Mouse (Mus musculus): Measurements from ENCODE around the gene Dusp12. TPM values are rescaled to one million over a fixed set of nuclear protein-coding genes. Genes with fewer than 3 reads are reported as not detected.

The Dusp12 gene
- polyA plus RNA-seq, 1 experiment from 2014 or later, result 37.9 TPM

DNA sequence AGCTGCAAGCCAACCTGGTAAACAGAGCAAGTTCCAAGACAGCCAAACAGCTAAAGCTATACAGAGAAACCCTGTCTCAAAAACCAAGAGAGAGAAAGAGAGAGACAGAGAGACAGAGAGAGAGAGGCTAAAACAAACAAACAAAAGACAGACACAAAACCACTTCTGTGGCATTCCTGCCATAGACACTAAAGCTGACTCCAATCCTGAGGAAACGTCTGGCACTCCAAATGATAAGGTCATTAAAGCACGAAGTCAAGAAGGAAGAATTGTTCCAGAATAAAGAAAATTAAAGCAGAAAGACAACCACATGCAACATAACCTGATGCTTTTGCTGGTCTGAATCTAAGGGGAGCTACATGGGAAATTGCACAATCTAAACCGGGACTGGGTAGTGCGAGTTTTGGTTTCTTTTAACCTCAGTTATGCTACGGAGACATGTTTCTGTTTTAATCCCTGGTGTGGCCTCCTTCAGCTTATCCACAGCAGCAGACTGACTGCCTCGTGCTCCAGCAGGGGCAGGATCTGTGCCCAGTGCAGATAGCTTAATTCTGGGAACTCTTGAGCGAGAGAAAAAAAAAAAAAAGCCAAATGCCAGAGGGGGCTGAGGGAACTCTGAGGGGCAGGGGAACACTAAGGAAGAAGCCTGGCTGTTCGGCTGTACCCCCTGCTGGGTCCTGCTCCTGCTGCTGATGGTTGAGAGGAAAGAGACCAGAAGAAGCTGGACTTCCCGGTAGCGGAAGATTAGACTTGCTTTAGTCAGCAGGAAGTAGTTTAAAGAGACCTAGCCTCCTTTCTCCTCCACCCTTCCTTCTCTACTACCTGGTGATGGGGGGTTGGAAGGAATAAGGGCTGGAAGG is 39.7 kb downstream of the Dusp12 start:
- no peaks in the 10 kb centered on the region for H3K9me3 ChIP-seq
- H3K27ac ChIP-seq, result peak overlapping the region; percentile 79
- H3K27me3 ChIP-seq (ENCODE audit: insufficient read depth, poor library complexity, severe bottlenecking), result no peaks in the 10 kb centered on the region
- peak; percentile 87 for DNase-seq (ENCODE audit: low spot score)
- peaks cover 32% of the 10 kb centered on the region for H3K4me1 ChIP-seq
- H3K4me3 ChIP-seq, result peak overlapping the region; percentile 36
- 13% methylated on average over 10 of the region's 10 CpGs for WGBS
- peaks cover 17% of the 10 kb centered on the region; the same call in 1 of the 2 replicates for H3K36me3 ChIP-seq

DNA sequence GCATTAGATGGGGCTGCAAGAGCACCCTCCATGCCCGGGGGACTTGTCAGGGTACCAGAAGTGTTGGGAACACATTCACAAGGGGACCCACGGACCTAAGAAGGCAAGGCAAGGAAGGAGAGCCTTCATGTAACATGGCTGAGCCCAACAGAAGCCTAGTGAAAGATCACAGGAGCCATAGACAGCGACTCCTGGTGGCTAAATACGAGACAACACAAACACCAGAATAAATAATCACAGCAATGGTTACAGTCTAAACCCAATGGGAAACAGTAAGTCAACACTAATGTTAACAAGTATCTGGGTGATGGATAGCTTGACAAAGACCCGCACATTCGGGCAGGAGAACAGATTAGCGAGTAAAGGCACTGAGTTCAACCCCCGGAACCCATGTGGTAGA is 41.0 kb downstream of the Dusp12 start:
- 47% methylated on average over 8 of the region's 8 CpGs for WGBS
- Histone ChIP-seq H3K4me1 (peaks cover 23% of the 10 kb centered on the region), H3K27ac (0 out of 2 replicates have a peak overlapping the region, but pooled peaks have one; percentile 42), H3K4me3 (no peak overlapping the region), H3K9me3 (no peaks in the 10 kb centered on the region), H3K36me3 (peaks cover 12% of the 10 kb centered on the region; the same call in 1 of the 2 replicates), H3K27me3 (ENCODE audit: insufficient read depth, poor library complexity, severe bottlenecking) (no peaks in the 10 kb centered on the region)
- DNase-seq (ENCODE audit: low spot score), result no peak

DNA sequence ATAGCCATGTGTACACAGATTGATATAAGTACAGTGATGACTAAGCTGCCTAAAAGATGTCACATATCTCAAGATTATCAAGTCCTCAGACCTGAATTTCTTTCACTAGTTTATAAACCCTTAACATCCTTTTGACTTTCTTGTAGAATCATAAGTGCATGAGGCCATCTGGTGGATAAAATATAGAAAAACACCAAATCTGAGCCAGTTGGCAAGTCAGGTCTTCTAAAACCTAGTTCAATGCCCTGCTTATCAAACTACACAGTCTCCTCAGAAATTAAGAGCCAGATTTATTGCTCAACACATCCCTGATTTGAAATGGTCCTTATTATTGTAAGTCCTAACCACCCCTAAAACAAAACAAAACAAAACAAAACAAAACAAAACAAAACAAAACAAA is 45.7 kb downstream of the Dusp12 start:
- Histone ChIP-seq H3K36me3 (peaks cover 4% of the 10 kb centered on the region), H3K27ac (no peak overlapping the region), H3K4me1 (peaks cover 13% of the 10 kb centered on the region; the same call in 1 of the 2 replicates), H3K27me3 (ENCODE audit: insufficient read depth, poor library complexity, severe bottlenecking) (no peaks in the 10 kb centered on the region), H3K4me3 (no peak overlapping the region), H3K9me3 (no peaks in the 10 kb centered on the region)
- no peak for DNase-seq (ENCODE audit: low spot score)

DNA sequence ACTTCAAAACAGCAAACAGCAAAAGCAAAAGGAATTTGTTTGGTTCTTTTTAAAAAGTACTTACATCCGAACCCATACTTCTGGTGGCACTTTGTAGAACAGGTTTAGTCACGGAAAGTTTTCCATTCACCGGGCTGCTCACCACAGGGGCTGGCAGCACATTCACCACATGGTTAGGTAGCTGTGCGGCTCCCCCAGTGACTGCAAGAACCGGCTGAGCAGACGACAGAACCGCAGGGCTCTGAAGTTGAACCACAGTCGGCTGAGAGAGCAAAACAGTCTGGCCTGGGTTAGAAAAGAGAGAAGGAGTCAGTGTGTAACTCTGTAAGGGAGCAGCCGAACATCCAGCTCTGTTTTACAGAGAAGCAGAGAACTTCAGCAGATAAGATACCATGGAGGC is 50.6 kb downstream of the Dusp12 start:
- Histone ChIP-seq H3K27me3 (ENCODE audit: insufficient read depth, poor library complexity, severe bottlenecking) (no peaks in the 10 kb centered on the region), H3K36me3 (peaks cover 38% of the 10 kb centered on the region), H3K9me3 (no peaks in the 10 kb centered on the region), H3K4me3 (no peak overlapping the region), H3K4me1 (peaks cover 16% of the 10 kb centered on the region; the same call in 1 of the 2 replicates), H3K27ac (peak overlapping the region; percentile 18; the same call in 1 of the 2 replicates)
- 66% methylated on average over 9 of the region's 9 CpGs for WGBS
- DNase-seq (ENCODE audit: low spot score), result no peak

DNA sequence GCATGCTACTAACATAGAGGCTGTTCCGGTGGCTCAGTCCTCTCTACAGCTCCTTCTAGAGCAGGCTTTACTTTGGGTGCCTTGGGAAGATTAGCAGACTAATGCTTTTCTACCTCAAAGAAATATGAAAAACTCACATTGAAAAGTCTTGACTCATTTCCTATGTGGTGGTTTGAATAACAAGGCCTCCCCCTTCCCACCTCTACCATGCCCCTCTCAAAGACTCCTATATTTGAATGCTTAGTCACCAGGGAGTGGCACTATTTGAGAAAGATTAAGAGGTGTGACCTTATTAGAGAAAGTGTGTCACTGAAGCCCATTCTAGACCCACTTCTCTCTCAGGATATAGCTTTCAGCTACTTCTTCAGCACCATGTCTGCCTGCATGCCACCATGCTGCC is 55.6 kb downstream of the Dusp12 start:
- WGBS, result 89% methylated on average over 1 of the region's 1 CpGs
- Histone ChIP-seq H3K4me3 (no peak overlapping the region), H3K4me1 (peaks cover 10% of the 10 kb centered on the region; the same call in 1 of the 2 replicates), H3K9me3 (no peaks in the 10 kb centered on the region), H3K27me3 (ENCODE audit: insufficient read depth, poor library complexity, severe bottlenecking) (no peaks in the 10 kb centered on the region), H3K27ac (no peak overlapping the region), H3K36me3 (peaks cover 34% of the 10 kb centered on the region; the same call in 1 of the 2 replicates)
- no peak for DNase-seq (ENCODE audit: low spot score)

DNA sequence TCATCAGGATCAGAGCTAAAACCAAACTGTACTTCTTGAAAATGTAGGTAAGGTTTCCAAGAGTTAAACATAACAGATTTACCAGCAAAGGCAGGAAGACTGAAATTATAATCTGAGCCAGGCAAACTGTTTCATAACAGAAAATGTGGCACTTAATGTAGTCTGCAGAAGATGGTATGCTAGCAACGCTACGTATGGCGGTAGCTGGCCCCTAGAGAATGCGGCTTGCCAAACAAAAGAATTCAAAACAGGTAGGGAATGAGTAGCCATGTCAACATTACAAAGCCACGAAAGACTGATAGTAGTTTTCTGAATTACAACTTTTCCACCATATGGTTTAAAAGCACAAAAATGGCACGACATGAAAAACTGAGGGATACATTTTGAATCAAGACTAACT is 56.0 kb downstream of the Dusp12 start:
- 89% methylated on average over 6 of the region's 6 CpGs for WGBS
- H3K27me3 ChIP-seq (ENCODE audit: insufficient read depth, poor library complexity, severe bottlenecking), result no peaks in the 10 kb centered on the region
- DNase-seq (ENCODE audit: low spot score), result no peak
- no peak overlapping the region for H3K27ac ChIP-seq
- no peaks in the 10 kb centered on the region for H3K9me3 ChIP-seq
- H3K4me3 ChIP-seq, result no peak overlapping the region
- peaks cover 10% of the 10 kb centered on the region; the same call in 1 of the 2 replicates for H3K4me1 ChIP-seq
- H3K36me3 ChIP-seq, result peaks cover 33% of the 10 kb centered on the region; the same call in 1 of the 2 replicates

Other genes with a start within 250 kb of the Dusp12 start
- 31.4 and 51.0 TPM in 2 replicates for gene Olfml2b, start 241.0 kb downstream of the Dusp12 start, polyA plus RNA-seq (2016; fragmentation: Nextera tagmentation; extraction: Ambion mirVana)
- gene Atf6, start 17.8 kb downstream of the Dusp12 start, polyA plus RNA-seq (2016; fragmentation: Nextera tagmentation; extraction: Ambion mirVana), result 10.9 and 16.0 TPM in 2 replicates
- gene Gm26620, start 475 bp downstream of the Dusp12 start, polyA plus RNA-seq (2016; fragmentation: Nextera tagmentation; extraction: Ambion mirVana), result 0.67 TPM in 1 of 2 replicates, not detected in the other
- not detected in 2 replicates for gene Fcrlb, start 27.4 kb upstream of the Dusp12 start, polyA plus RNA-seq (2016; fragmentation: Nextera tagmentation; extraction: Ambion mirVana)
- 0.08 TPM in 1 of 2 replicates, not detected in the other for gene Fcrla, start 42.0 kb upstream of the Dusp12 start, polyA plus RNA-seq (2016; fragmentation: Nextera tagmentation; extraction: Ambion mirVana)
- not detected in 2 replicates for gene Fcgr2b, start 91.0 kb upstream of the Dusp12 start, polyA plus RNA-seq (2016; fragmentation: Nextera tagmentation; extraction: Ambion mirVana)
- 0.14 TPM in 1 of 2 replicates, not detected in the other for gene Fcgr4, start 133.4 kb upstream of the Dusp12 start, polyA plus RNA-seq (2016; fragmentation: Nextera tagmentation; extraction: Ambion mirVana)
- gene Fcgr3, start 179.4 kb upstream of the Dusp12 start, polyA plus RNA-seq (2016; fragmentation: Nextera tagmentation; extraction: Ambion mirVana), result 1.3 and 4.1 TPM in 2 replicates
- 1.6 and 3.7 TPM in 2 replicates for gene Cfap126, start 228.4 kb upstream of the Dusp12 start, polyA plus RNA-seq (2016; fragmentation: Nextera tagmentation; extraction: Ambion mirVana)